Mouse (Mus musculus) left cerebral cortex, adult 18-20 months (tissue): ENCODE measurements around the gene Angptl3. TPM values are rescaled to one million over a fixed set of nuclear protein-coding genes. Genes with fewer than 3 reads are reported as not detected.

Experiments used
- total RNA-seq, 2 experiments: library from RNA; stranded (reverse); gene quantifications; 2 replicates each; pipeline ENCODE4 v1.2.3; 2021

Angptl3 gene
- total RNA-seq, 2 experiments from 2014 or later = 0.58 to 0.73 TPM

Other genes with a start within 250 kb of the Angptl3 start
- gene Kank4, start 213.4 kb upstream of the Angptl3 start, total RNA-seq = 1 to 10 TPM; 3.8 to 4.4 TPM
- gene I0C0044D17Rik, start 207.1 kb upstream of the Angptl3 start, total RNA-seq = not detected
- gene Usp1, start 107.1 kb upstream of the Angptl3 start, total RNA-seq = 10 to 100 TPM; 24.1 to 26.1 TPM
- 10 to 100 TPM; 33.2 to 38.3 TPM for gene Dock7, start 90.0 kb downstream of the Angptl3 start, total RNA-seq
- 10 to 100 TPM; 42.7 to 44.2 TPM for gene Atg4c, start 163.0 kb downstream of the Angptl3 start, total RNA-seq